20 mouse cellular contexts compared by ENCODE assay signal in the genomic region with DNA sequence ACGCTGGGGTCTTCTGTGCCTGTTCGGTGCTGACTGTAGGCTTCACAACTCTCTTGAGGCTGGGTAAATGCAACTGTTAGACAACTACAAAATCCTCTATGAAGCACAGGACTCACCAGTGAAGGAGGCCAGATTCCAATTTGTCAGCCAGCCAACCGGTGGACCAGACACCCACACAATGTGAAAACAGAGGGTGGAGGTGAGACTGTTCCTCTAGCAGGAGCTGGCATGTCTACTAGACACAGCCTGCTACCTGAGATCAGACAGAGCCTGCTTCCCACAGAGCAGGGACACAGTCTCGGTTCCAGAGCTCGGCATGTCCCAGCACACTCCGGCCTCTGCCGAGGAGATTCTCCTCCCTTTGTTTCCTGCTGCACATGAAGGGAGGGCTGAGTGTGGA.
DNase-seq lines count a peak whose midpoint lies in the region; ATAC-seq and TF ChIP-seq lines count a peak whose summit lies in the region.
"Had no signal": no experiment of that assay in that cellular context is flagged by ENCODE, and none has a peak within 500 bp of the region (broad histone marks: within the 10 kb centered on the region; RNA-seq: fewer than 3 reads in every experiment).

No protein-coding gene starts in this region.

- no peak overlapping the region for H3K4me3 ChIP-seq in embryonic facial prominence, embryonic 12.5 days
- no peak overlapping the region for H3K4me3 ChIP-seq in embryonic facial prominence, embryonic 10.5 days
- H3K4me3 ChIP-seq in neural tube, embryonic 13.5 days, result no peak overlapping the region
- H3K4me3 ChIP-seq in neural tube, embryonic 15.5 days (replicated peaks), result no peak overlapping the region
- H3K4me3 ChIP-seq in embryonic fibroblast, embryonic 13.5 days (ENCODE audit: insufficient read depth, low read length), result no peak overlapping the region
- H3K4me3 ChIP-seq: heart, embryonic 10.5 days; hindbrain, embryonic 13.5 days; liver, embryonic 12.5 days; midbrain, embryonic 12.5 days had no signal

- TF ChIP-seq POLR2A in embryonic fibroblast, embryonic 13.5 days (IDR thresholded peaks at IDR 0.05; ENCODE audit: low read depth, low read length), result no peak

- H3K27ac ChIP-seq in embryonic facial prominence, embryonic 12.5 days, result 0 out of 2 replicates have a peak overlapping the region, but pooled peaks have one; percentile 57
- H3K27ac ChIP-seq in embryonic facial prominence, embryonic 10.5 days (replicated peaks), result no peak overlapping the region
- H3K27ac ChIP-seq in neural tube, embryonic 13.5 days (replicated peaks), result peak overlapping the region; percentile 13; the same call in 1 of the 2 replicates
- no peak overlapping the region for H3K27ac ChIP-seq in neural tube, embryonic 15.5 days (replicated peaks)
- H3K27ac ChIP-seq in embryonic fibroblast, embryonic 13.5 days (ENCODE audit: insufficient read depth, low read length), result peak overlapping the region; percentile 5; the same call in 1 of the 2 replicates
- H3K27ac ChIP-seq: heart, embryonic 10.5 days; hindbrain, embryonic 13.5 days; liver, embryonic 12.5 days; midbrain, embryonic 12.5 days had no signal

- no peak overlapping the region for H3K4me2 ChIP-seq in embryonic facial prominence, embryonic 12.5 days (replicated peaks)
- H3K4me2 ChIP-seq in neural tube, embryonic 13.5 days, result no peak overlapping the region
- no peak overlapping the region for H3K4me2 ChIP-seq in neural tube, embryonic 15.5 days
- H3K4me2 ChIP-seq: hindbrain, embryonic 13.5 days; liver, embryonic 12.5 days; lung, embryonic 14.5 days; midbrain, embryonic 12.5 days had no signal

- no peaks in the 10 kb centered on the region for H3K27me3 ChIP-seq in embryonic facial prominence, embryonic 12.5 days
- no peaks in the 10 kb centered on the region for H3K27me3 ChIP-seq in embryonic facial prominence, embryonic 10.5 days (replicated peaks; ENCODE audit: low read depth, poor library complexity, severe bottlenecking)
- no peaks in the 10 kb centered on the region for H3K27me3 ChIP-seq in neural tube, embryonic 13.5 days
- no peaks in the 10 kb centered on the region for H3K27me3 ChIP-seq in neural tube, embryonic 15.5 days (replicated peaks)
- H3K27me3 ChIP-seq: hindbrain, embryonic 13.5 days; liver, embryonic 12.5 days; midbrain, embryonic 12.5 days had no signal

- peaks cover 6% of the 10 kb centered on the region for H3K4me1 ChIP-seq in embryonic facial prominence, embryonic 12.5 days
- H3K4me1 ChIP-seq in embryonic facial prominence, embryonic 10.5 days, result peaks cover 5% of the 10 kb centered on the region; the same call in 1 of the 2 replicates
- H3K4me1 ChIP-seq in neural tube, embryonic 13.5 days (replicated peaks), result peaks cover 8% of the 10 kb centered on the region
- peaks cover 6% of the 10 kb centered on the region for H3K4me1 ChIP-seq in neural tube, embryonic 15.5 days
- peaks cover 2% of the 10 kb centered on the region; the same call in 1 of the 2 replicates for H3K4me1 ChIP-seq in embryonic fibroblast, embryonic 13.5 days (ENCODE audit: control insufficient read depth, insufficient read depth, low read length)
- H3K4me1 ChIP-seq: heart, embryonic 10.5 days; liver, embryonic 12.5 days; midbrain, embryonic 12.5 days had no signal

- ATAC-seq in embryonic facial prominence, embryonic 12.5 days (ENCODE audit: insufficient number of reproducible peaks, insufficient read depth, low FRiP score, low TSS enrichment), result no peak
- no peak for ATAC-seq in neural tube, embryonic 13.5 days (ENCODE audit: low read depth)
- ATAC-seq in neural tube, embryonic 15.5 days (ENCODE audit: low FRiP score), result no peak
- no peak for ATAC-seq in megakaryocyte, adult 5-6 weeks (ENCODE audit: poor library complexity, severe bottlenecking)
- ATAC-seq: CD4-positive, CD25-positive, alpha-beta regulatory T cell, adult 4 months; intestine, embryonic 16.5 days; liver, embryonic 12.5 days had no signal

- H3K9me3 ChIP-seq in embryonic facial prominence, embryonic 12.5 days, result no peaks in the 10 kb centered on the region
- H3K9me3 ChIP-seq in embryonic facial prominence, embryonic 10.5 days, result no peaks in the 10 kb centered on the region
- no peaks in the 10 kb centered on the region for H3K9me3 ChIP-seq in neural tube, embryonic 13.5 days
- H3K9me3 ChIP-seq in neural tube, embryonic 15.5 days (replicated peaks), result no peaks in the 10 kb centered on the region
- H3K9me3 ChIP-seq: G1E; heart, embryonic 10.5 days; hindbrain, embryonic 13.5 days; liver, embryonic 12.5 days; midbrain, embryonic 12.5 days had no signal

- TF ChIP-seq CTCF in embryonic fibroblast, embryonic 13.5 days (IDR thresholded peaks at IDR 0.05; ENCODE audit: borderline replicate concordance, insufficient read depth, low read length), result no peak

- DNase-seq in embryonic facial prominence, embryonic 10.5 days (ENCODE audit: low spot score), result no peak
- DNase-seq in cerebellum, adult 9-11 months, result peak; percentile 88
- no peak for DNase-seq in adrenal gland, adult 2 months
- DNase-seq: gastrocnemius, postnatal 14 days; heart, postnatal 14 days; lung, embryonic 14.5 days; lung, postnatal 4 days; thymus, postnatal 4 days had no signal

- no peak overlapping the region for H3K9ac ChIP-seq in embryonic facial prominence, embryonic 12.5 days
- no peak overlapping the region for H3K9ac ChIP-seq in neural tube, embryonic 13.5 days
- H3K9ac ChIP-seq in neural tube, embryonic 15.5 days (replicated peaks), result no peak overlapping the region
- H3K9ac ChIP-seq: hindbrain, embryonic 13.5 days; liver, embryonic 12.5 days; lung, embryonic 14.5 days; midbrain, embryonic 12.5 days had no signal

- no peaks in the 10 kb centered on the region for H3K36me3 ChIP-seq in embryonic facial prominence, embryonic 12.5 days
- no peaks in the 10 kb centered on the region for H3K36me3 ChIP-seq in embryonic facial prominence, embryonic 10.5 days (replicated peaks)
- H3K36me3 ChIP-seq in neural tube, embryonic 13.5 days, result no peaks in the 10 kb centered on the region
- 0 out of 2 replicates have a peak, but pooled peaks cover 3% of the 10 kb centered on the region for H3K36me3 ChIP-seq in neural tube, embryonic 15.5 days
- H3K36me3 ChIP-seq: G1E; liver, embryonic 12.5 days; midbrain, embryonic 12.5 days had no signal

- WGBS in embryonic facial prominence, embryonic 12.5 days, result 73% methylated on average over 7 of the region's 7 CpGs
- WGBS in embryonic facial prominence, embryonic 10.5 days, result 88% methylated on average over 7 of the region's 7 CpGs
- 81% methylated on average over 7 of the region's 7 CpGs for WGBS in neural tube, embryonic 13.5 days
- 80% methylated on average over 7 of the region's 7 CpGs for WGBS in neural tube, embryonic 15.5 days

Comparison
In these comparisons a context has a peak if more than half of its experiments do, and no peak if none do; other contexts are left out.
1. H3K27ac ChIP-seq: peak in embryonic facial prominence, embryonic 12.5 days (single experiment), neural tube, embryonic 13.5 days (single experiment) and embryonic fibroblast, embryonic 13.5 days (single experiment); none in embryonic facial prominence, embryonic 10.5 days (single experiment) and neural tube, embryonic 15.5 days (single experiment).